Mouse (Mus musculus): ENCODE data around the gene Mettl22.

GRCm38 (mm10) chr16:8424161-8424970, 46.2 kb upstream of the Mettl22 start:
- TF ChIP-seq POLR2A (IDR thresholded peaks at IDR 0.05; ENCODE audit: control insufficient read depth in 1 of 2, insufficient read depth in 1 of 2, low read depth in 1 of 2, low read length in 2 of 2, poor library complexity in 1 of 2) (no peak), MYC (IDR thresholded peaks at IDR 0.05; ENCODE audit: low read depth, low read length) (no peak)

All from MEL (cell line).